Mouse (Mus musculus) hindbrain, embryonic 13.5 days (tissue): ENCODE results near the gene Zfp207. TPM values are rescaled to one million over a fixed set of nuclear protein-coding genes. Genes with fewer than 3 reads are reported as not detected.
A peak's percentile ranks its signal among the peaks of the same experiment; 100 is the strongest.
"Not testable (repeated sequence)": the region's sequence is repeated elsewhere in the genome, so short reads cannot be mapped to it uniquely, and the experiment has no call there.

Source experiments
- ATAC-seq: fragments of 200-750 bp; cut with Nextera tagmentation; 2 replicates; pipeline ENCODE4 v1.8.0; 2017; ENCODE audit warnings: moderate TSS enrichment; ENCODE audit not compliant: low FRiP score
- H3K27ac ChIP-seq: fragments of 300-500 bp; sonication (generic); 2 replicates; pipeline ENCODE4 v1.5.1; 2015; ENCODE audit warnings: inconsistent platforms, mild to moderate bottlenecking, moderate library complexity
- H3K27me3 ChIP-seq: fragments of 300-500 bp; sonication (generic); 2 replicates; pipeline ENCODE4 v1.6.1; 2015; ENCODE audit warnings: mild to moderate bottlenecking, inconsistent platforms
- H3K36me3 ChIP-seq: fragments of 300-500 bp; sonication (generic); 2 replicates; pipeline ENCODE4 v1.6.1; 2015; ENCODE audit warnings: mild to moderate bottlenecking, inconsistent platforms
- H3K4me1 ChIP-seq: fragments of 300-500 bp; sonication (generic); replicated peaks from 2 replicates; pipeline ENCODE4 v1.6.1; 2015; ENCODE audit warnings: inconsistent platforms
- H3K4me2 ChIP-seq: fragments of 300-500 bp; sonication (generic); 2 replicates; pipeline ENCODE4 v1.6.1; 2015; ENCODE audit warnings: inconsistent platforms, mild to moderate bottlenecking, moderate library complexity
- H3K4me3 ChIP-seq: fragments of 300-500 bp; sonication (generic); 2 replicates; pipeline ENCODE4 v1.5.1; 2015; ENCODE audit warnings: mild to moderate bottlenecking, inconsistent platforms
- H3K9ac ChIP-seq: fragments of 300-500 bp; sonication (generic); 2 replicates; pipeline ENCODE4 v1.6.1; 2015; ENCODE audit warnings: mild to moderate bottlenecking, inconsistent platforms
- H3K9me3 ChIP-seq: fragments of 300-500 bp; sonication (generic); 2 replicates; pipeline ENCODE4 v1.6.1; 2016; ENCODE audit warnings: inconsistent platforms
- WGBS: fragments of 180-500 bp; shearing (Covaris S2); methylation state at CpG from one replicate; pipeline ENCODE4 v1.1.7; 2015; 5-methylcytosine and 5-hydroxymethylcytosine counted together
- polyA plus RNA-seq: library from polyadenylated mRNA; unstranded; fragments of >200 nt; fragmentation: Nextera tagmentation; extraction: Ambion mirVana; gene quantifications from 2 replicates; pipeline ENCODE4 v1.2.1, GENCODE M21; 2015

Gene Zfp207
- polyA plus RNA-seq, 1 experiment from 2014 or later: 214 TPM

DNA sequence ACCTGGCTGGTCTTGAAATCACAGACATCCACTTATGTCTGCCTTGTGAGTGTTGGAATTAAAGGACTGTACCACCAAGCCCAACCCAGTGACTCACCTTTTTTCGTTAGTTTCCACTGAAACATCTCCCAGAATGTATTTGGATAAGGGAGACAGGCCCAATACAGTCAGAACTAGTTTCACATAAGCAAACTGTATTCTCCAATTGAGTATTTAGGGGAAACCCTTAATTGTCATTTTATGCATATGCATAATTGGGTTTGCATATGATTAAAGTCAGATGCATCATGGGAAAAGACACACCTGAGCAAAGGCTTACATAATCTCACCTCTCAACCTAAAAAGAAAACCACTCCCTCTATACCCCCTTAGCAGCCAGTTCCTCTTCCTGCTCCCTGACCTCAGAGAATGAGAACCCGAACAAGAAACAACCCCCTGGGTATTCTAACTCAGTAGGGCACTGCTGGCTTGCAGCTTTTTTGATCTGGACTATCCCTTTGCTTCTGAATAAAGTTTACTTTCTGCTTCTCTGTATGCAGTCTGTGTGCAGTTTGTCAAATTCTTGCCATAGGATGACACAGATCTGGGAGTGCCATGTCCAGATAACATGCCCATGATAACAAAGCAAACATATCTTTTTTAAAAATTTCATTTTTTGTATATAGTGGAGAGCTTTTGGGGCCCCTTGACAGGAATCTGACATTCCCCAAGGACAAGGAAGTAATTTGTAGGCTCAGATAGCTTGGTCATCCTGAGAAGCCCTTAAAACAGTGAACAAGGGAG lies 37.3 kb downstream of the Zfp207 start:
- peaks cover 16% of the 10 kb centered on the region for H3K36me3 ChIP-seq
- no peaks in the 10 kb centered on the region for H3K9me3 ChIP-seq
- no peaks in the 10 kb centered on the region for H3K27me3 ChIP-seq
- no peak overlapping the region for H3K4me3 ChIP-seq
- no peak for ATAC-seq
- WGBS: 67% methylated on average over 2 of the region's 2 CpGs
- no peak overlapping the region for H3K27ac ChIP-seq
- no peak overlapping the region for H3K9ac ChIP-seq
- no peak overlapping the region for H3K4me2 ChIP-seq
- H3K4me1 ChIP-seq: no peaks in the 10 kb centered on the region

DNA sequence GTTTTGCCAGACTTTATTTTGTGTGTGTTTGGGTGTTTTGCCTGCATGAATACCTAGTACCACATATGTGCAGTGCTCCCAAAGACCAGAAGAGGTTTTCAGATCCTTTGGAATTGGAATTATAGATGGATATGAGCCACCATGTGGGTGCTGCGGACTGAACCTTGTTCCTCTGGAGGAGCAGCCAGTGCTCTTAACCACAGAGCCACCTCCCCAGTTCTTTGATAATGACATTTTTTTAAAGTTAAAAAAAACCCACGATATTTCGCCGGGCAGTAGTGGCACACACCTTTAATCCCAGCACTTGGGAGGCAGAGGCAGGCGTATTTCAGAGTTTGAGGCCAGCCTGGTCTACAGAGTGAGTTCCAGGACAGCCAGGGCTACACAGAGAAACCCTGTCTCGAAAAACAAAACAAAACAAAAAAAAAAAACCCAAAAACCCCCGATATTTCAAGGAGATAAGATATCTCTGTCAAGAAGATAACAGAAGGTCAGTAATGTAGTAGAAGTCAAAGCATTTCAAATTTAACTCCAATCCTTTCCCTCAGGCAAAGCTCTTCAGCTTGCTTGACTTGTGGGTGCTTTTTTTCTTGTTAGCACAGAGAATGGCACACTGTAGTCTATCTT lies 38.5 kb downstream of the Zfp207 start:
- no peak overlapping the region for H3K9ac ChIP-seq
- H3K4me2 ChIP-seq: no peak overlapping the region
- H3K36me3 ChIP-seq: peaks cover 9% of the 10 kb centered on the region
- no peak for ATAC-seq
- H3K27ac ChIP-seq: no peak overlapping the region
- 86% methylated on average over 7 of the region's 7 CpGs for WGBS
- no peaks in the 10 kb centered on the region for H3K27me3 ChIP-seq
- no peaks in the 10 kb centered on the region for H3K4me1 ChIP-seq
- H3K9me3 ChIP-seq: no peaks in the 10 kb centered on the region
- no peak overlapping the region for H3K4me3 ChIP-seq

- Histone ChIP-seq H3K27ac (no peak overlapping the region), H3K36me3 (no peaks in the 10 kb centered on the region), H3K4me1 (peaks cover 10% of the 10 kb centered on the region), H3K27me3 (no peaks in the 10 kb centered on the region), H3K4me2 (no peak overlapping the region), H3K9me3 (no peaks in the 10 kb centered on the region), H3K9ac (no peak overlapping the region), H3K4me3 (no peak overlapping the region)
- 91% methylated on average over 2 of the region's 2 CpGs for WGBS
- ATAC-seq: no peak
Observed at GRCm38 (mm10) chr11:80424691-80425090, 41.6 kb downstream of the Zfp207 start.

GRCm38 (mm10) chr11:80425247-80425778 lies 42.2 kb downstream of the Zfp207 start:
- Histone ChIP-seq H3K4me3 (no peak overlapping the region), H3K27me3 (no peaks in the 10 kb centered on the region), H3K36me3 (no peaks in the 10 kb centered on the region), H3K27ac (no peak overlapping the region), H3K4me2 (no peak overlapping the region), H3K4me1 (peaks cover 14% of the 10 kb centered on the region), H3K9me3 (no peaks in the 10 kb centered on the region), H3K9ac (no peak overlapping the region)
- no peak for ATAC-seq
- 63% methylated on average over 5 of the region's 5 CpGs for WGBS

- H3K27ac ChIP-seq, H3K9ac ChIP-seq, H3K4me2 ChIP-seq, H3K9me3 ChIP-seq, H3K27me3 ChIP-seq, ATAC-seq, H3K4me3 ChIP-seq, H3K36me3 ChIP-seq: not testable (repeated sequence)
- H3K4me1 ChIP-seq: peaks cover 16% of the 10 kb centered on the region
- WGBS: 83% methylated on average over 16 of the region's 16 CpGs
Observed at GRCm38 (mm10) chr11:80426029-80426813, 43.1 kb downstream of the Zfp207 start.

- Histone ChIP-seq H3K4me3 (peak within 1 kb of the TSS; percentile 97), H3K4me1 (peaks cover 16% of the 10 kb centered on the region), H3K27ac (peak within 1 kb of the TSS; percentile 93), H3K36me3 (peaks cover 17% of the 10 kb centered on the region), H3K27me3 (no peaks in the 10 kb centered on the region), H3K4me2 (peak within 1 kb of the TSS; percentile 78), H3K9me3 (no peaks in the 10 kb centered on the region), H3K9ac (peak within 1 kb of the TSS; percentile 96)
- WGBS: under 1% methylated on average over 54 of the region's 58 CpGs
- peak; percentile 99 for ATAC-seq
Observed at GRCm38 (mm10) chr11:80428381-80429008, 45.4 kb downstream of the Zfp207 start, which contains the start of gene Psmd11. Psmd11 (plus strand) TSS chr11:80428615.

DNA sequence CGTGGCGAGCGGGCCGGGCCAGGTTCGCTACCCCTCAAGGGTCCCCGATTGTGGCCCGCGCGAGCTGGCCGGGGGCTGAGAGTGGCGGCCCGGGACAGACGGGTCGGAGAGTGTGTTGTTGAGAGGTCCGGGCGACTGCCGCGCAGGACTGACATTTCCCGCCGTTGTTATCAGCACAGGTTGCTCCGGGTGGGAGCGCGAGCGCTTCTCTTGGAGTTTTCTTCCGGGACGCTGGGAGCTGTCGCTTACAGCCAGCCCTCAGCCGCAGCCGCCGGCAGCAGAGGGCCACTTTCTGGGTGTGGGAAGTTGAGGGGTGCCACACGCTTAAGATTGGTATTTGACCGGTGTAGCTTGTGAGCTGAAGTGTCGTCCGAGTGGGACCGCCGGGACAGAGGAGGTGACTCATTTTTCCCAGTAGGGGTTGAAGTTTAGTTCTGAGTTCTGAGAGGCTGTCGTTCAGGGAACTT lies 46.0 kb downstream of the Zfp207 start:
- no peak; the same call in 1 of the 2 replicates for ATAC-seq
- H3K4me3 ChIP-seq: peak overlapping the region; percentile 97

GRCm38 (mm10) chr11:80429500-80430166 lies 46.6 kb downstream of the Zfp207 start:
- WGBS: 63% methylated on average over 14 of the region's 14 CpGs
- H3K4me1 ChIP-seq: peaks cover 16% of the 10 kb centered on the region
- ATAC-seq: no peak
- H3K27me3 ChIP-seq: no peaks in the 10 kb centered on the region
- H3K36me3 ChIP-seq: peaks cover 22% of the 10 kb centered on the region
- H3K27ac ChIP-seq: no peak overlapping the region
- H3K4me2 ChIP-seq: peak overlapping the region; percentile 78
- peak overlapping the region; percentile 97 for H3K4me3 ChIP-seq
- H3K9me3 ChIP-seq: no peaks in the 10 kb centered on the region
- peak overlapping the region; percentile 96 for H3K9ac ChIP-seq

More for the DNA sequence above, 46.0 kb downstream of the Zfp207 start:
- Histone ChIP-seq H3K27ac (peak overlapping the region; percentile 93), H3K9me3 (no peaks in the 10 kb centered on the region), H3K36me3 (peaks cover 20% of the 10 kb centered on the region), H3K9ac (peak overlapping the region; percentile 96), H3K4me2 (peak overlapping the region; percentile 78), H3K27me3 (no peaks in the 10 kb centered on the region), H3K4me1 (peaks cover 16% of the 10 kb centered on the region)
- WGBS: 0% methylated on average over 36 of the region's 37 CpGs

GRCm38 (mm10) chr11:80430366-80430910 lies 47.4 kb downstream of the Zfp207 start:
- peaks cover 25% of the 10 kb centered on the region for H3K36me3 ChIP-seq
- no peak for ATAC-seq
- H3K27ac ChIP-seq: no peak overlapping the region
- no peaks in the 10 kb centered on the region for H3K9me3 ChIP-seq
- no peak overlapping the region for H3K9ac ChIP-seq
- no peak overlapping the region for H3K4me2 ChIP-seq
- peaks cover 16% of the 10 kb centered on the region for H3K4me1 ChIP-seq
- H3K27me3 ChIP-seq: no peaks in the 10 kb centered on the region
- WGBS: 95% methylated on average over 3 of the region's 3 CpGs
- no peak overlapping the region for H3K4me3 ChIP-seq

GRCm38 (mm10) chr11:80446916-80447315 lies 63.8 kb downstream of the Zfp207 start:
- Histone ChIP-seq H3K36me3 (peaks cover 54% of the 10 kb centered on the region), H3K27me3 (no peaks in the 10 kb centered on the region), H3K9ac (no peak overlapping the region), H3K27ac (no peak overlapping the region), H3K4me2 (no peak overlapping the region), H3K4me3 (no peak overlapping the region), H3K9me3 (no peaks in the 10 kb centered on the region), H3K4me1 (no peaks in the 10 kb centered on the region)
- ATAC-seq: no peak
- 94% methylated on average over 3 of the region's 3 CpGs for WGBS

DNA sequence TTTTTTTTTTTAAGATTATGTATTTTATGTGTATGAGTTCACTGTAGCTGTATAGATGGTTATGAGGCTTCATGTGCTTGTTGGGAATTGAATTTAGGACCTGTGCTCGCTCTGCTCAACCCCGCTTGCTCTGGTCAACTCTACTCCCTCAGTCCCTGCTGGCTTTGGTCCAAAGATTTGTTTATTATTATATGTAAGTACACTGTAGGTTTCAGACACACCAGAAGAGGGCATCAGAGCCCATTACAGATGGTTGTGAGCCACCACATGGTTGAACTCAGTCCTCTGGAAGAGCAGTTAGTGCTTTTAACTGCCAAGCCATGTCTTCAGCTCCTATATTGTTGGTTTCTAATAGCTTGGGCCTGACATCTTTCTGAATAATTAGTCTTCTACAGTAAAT lies 66.8 kb downstream of the Zfp207 start:
- no peaks in the 10 kb centered on the region for H3K9me3 ChIP-seq

More for the DNA sequence above, 66.8 kb downstream of the Zfp207 start:
- WGBS: 95% methylated on average over 2 of the region's 2 CpGs
- Histone ChIP-seq H3K27me3 (no peaks in the 10 kb centered on the region), H3K36me3 (peaks cover 56% of the 10 kb centered on the region), H3K4me3 (no peak overlapping the region), H3K27ac (no peak overlapping the region), H3K9ac (no peak overlapping the region), H3K4me2 (no peak overlapping the region), H3K4me1 (no peaks in the 10 kb centered on the region)
- no peak for ATAC-seq
